Mouse (Mus musculus): Measurements from ENCODE around the gene H2-T24.

DNA sequence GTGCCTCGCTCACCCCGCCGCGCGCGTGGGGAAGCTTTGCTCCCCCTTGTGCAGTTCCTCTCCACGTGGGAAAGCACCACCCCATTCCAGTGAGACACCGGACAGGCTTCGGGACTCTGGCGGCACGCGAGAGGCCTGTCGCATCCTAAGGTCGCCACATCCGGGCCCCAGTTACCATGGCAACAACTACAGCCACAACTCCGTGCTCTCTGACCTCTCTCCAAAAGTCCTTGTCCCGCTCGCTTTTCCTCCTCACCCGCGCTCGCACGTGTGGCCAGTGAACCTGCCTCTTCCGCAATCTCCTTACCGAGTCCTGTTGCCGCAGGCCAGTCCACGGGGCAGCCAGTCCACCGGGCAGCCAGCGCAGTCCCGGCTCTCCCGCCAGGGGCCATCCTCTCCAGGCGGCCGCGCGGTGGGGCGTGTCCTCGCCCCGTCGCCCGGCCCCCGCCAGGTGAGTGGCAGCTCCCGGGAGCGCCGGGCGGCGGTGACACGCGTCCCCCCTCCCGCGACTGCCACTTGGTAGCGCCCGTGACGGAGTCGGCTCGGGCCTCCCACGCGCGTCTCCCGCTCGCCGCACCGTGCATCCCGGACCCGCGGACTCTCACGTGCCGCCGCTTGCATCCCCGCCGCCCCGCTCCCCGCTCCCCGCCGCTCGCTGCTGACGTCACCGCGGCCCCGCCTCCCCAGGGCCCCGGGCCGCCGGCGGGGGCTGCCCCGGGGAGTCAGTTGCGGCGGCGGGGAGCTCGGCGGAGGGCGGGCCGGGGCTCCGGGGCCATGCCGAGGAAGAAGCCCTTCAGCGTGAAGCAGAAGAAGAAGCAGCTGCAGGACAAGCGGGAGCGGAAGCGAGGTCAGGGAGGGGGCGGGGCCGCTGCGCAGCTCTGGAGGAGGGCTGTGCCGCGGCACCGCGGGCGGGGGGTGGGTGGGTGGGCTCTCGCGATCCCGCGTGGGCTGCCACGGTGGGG is 40.7 kb downstream of the H2-T24 start, which contains the start of the genes Gnl1 and Prr3:
- TF ChIP-seq CTCF (IDR thresholded peaks at IDR 0.05; ENCODE audit: low read depth) (peak; percentile 40), EP300 (optimal IDR thresholded peaks at IDR 0.05) (peak; percentile 17)

Data from stomach, postnatal 0 days (tissue).